9 mouse cellular contexts compared by ENCODE assay signal in genomic region chr5:29377590-29378297, GRCm38 (mm10). TPM values are rescaled to one million over a fixed set of nuclear protein-coding genes. Genes with fewer than 3 reads are reported as not detected.
DNase-seq lines count a peak whose midpoint lies in the region; ATAC-seq and TF ChIP-seq lines count a peak whose summit lies in the region.
"Had no signal": no experiment of that assay in that cellular context is flagged by ENCODE, and none has a peak within 500 bp of the region (broad histone marks: within the 10 kb centered on the region; RNA-seq: fewer than 3 reads in every experiment).

No protein-coding gene starts in this region.

- no peaks in the 10 kb centered on the region for H3K36me3 ChIP-seq in heart, embryonic 16.5 days (ENCODE audit: control insufficient read depth, insufficient read depth)

- H3K4me2 ChIP-seq in heart, embryonic 16.5 days (ENCODE audit: low read depth, low read length), result peak overlapping the region; percentile 90

- peak; percentile 25 for DNase-seq in layer of hippocampus, adult 11-12 months (ENCODE audit: low spot score)
- DNase-seq in layer of hippocampus, postnatal 10 days (ENCODE audit: low spot score in 2 of 2), result no peak
- DNase-seq in cerebellum, adult 2 months, result peak in 1 of 2 experiments; percentile 65
- DNase-seq in kidney, postnatal 4 days, result peak; percentile 27 to 28
- DNase-seq in lung, postnatal 14 days, result peak; percentile 36
- peak; percentile 11 to 15 for DNase-seq in right cerebral cortex, postnatal 36 days (ENCODE audit: low spot score in 2 of 2)
- no peak for DNase-seq in adrenal gland, postnatal 14 days

- H3K4me3 ChIP-seq in cerebellum, adult 2 months (replicated peaks; ENCODE audit: insufficient read depth, low read depth, low read length), result peak overlapping the region; percentile 97
- peak overlapping the region; percentile 72 for H3K4me3 ChIP-seq in heart, embryonic 16.5 days (ENCODE audit: low read length)

- peak overlapping the region; percentile 80 for H3K9ac ChIP-seq in heart, embryonic 16.5 days (ENCODE audit: low read length)

- ATAC-seq in heart, embryonic 16.5 days (replicated peaks; ENCODE audit: extremely low read depth, insufficient read depth, low FRiP score), result peak; percentile 65

- H3K4me1 ChIP-seq in cerebellum, adult 2 months (ENCODE audit: control insufficient read depth, insufficient read depth, low read length), result no peaks in the 10 kb centered on the region
- H3K4me1 ChIP-seq in heart, embryonic 16.5 days (ENCODE audit: control insufficient read depth, insufficient read depth, low read length), result peaks cover 8% of the 10 kb centered on the region

- H3K27me3 ChIP-seq in cerebellum, adult 2 months (ENCODE audit: control insufficient read depth, insufficient read depth, low read length), result no peaks in the 10 kb centered on the region
- no peaks in the 10 kb centered on the region for H3K27me3 ChIP-seq in heart, embryonic 16.5 days (ENCODE audit: control insufficient read depth, insufficient read depth, low read length)

- TF ChIP-seq POLR2A in cerebellum, adult 2 months (IDR thresholded peaks at IDR 0.05; ENCODE audit: borderline replicate concordance, insufficient read depth, low read length), result no peak

- no peak for TF ChIP-seq CTCF in cerebellum, adult 2 months (IDR thresholded peaks at IDR 0.05; ENCODE audit: borderline replicate concordance, insufficient read depth, low read depth, low read length)

- H3K27ac ChIP-seq in cerebellum, adult 2 months (ENCODE audit: insufficient read depth, low read length), result peak overlapping the region; percentile 65
- H3K27ac ChIP-seq in heart, embryonic 16.5 days (ENCODE audit: low read length), result peak overlapping the region; percentile 66; the same call in 1 of the 2 replicates

- H3K9me3 ChIP-seq in heart, embryonic 16.5 days (replicated peaks; ENCODE audit: control insufficient read depth, low read length), result no peaks in the 10 kb centered on the region

- WGBS in cerebellum, adult 2 months, result under 1% methylated on average over 47 of the region's 47 CpGs
- WGBS in heart, embryonic 16.5 days, result 2% methylated on average over 44 of the region's 47 CpGs

RNA-seq across cellular contexts. Expression of gene Lmbr1, which starts 0.4 kb away (rescaled TPM):
- total RNA-seq in layer of hippocampus, postnatal 10 days (2021), result 10 to 100 TPM; 34.1 to 39.2 TPM
- polyA plus RNA-seq in cerebellum, adult 2 months (2012; rRNA removed), result 14.0 and 14.1 TPM in 2 replicates
- 15.4 and 17.6 TPM in 2 replicates for polyA plus RNA-seq in heart, embryonic 16.5 days (2015; fragmentation: Nextera tagmentation; extraction: Ambion mirVana)
- 13.2 and 13.3 TPM in 2 replicates for total RNA-seq in adrenal gland, postnatal 14 days (2021)
- total RNA-seq: MEL had no signal

RNA-seq across cellular contexts. Expression of gene Nom1, which starts 56.7 kb away (rescaled TPM):
- 10 to 100 TPM; 22.2 to 22.7 TPM for total RNA-seq in layer of hippocampus, postnatal 10 days (2021)
- polyA plus RNA-seq in cerebellum, adult 2 months (2012; rRNA removed), result 19.2 and 20.2 TPM in 2 replicates
- 19.0 and 19.1 TPM in 2 replicates for polyA plus RNA-seq in heart, embryonic 16.5 days (2015; fragmentation: Nextera tagmentation; extraction: Ambion mirVana)
- 27.7 and 32.4 TPM in 2 replicates for total RNA-seq in adrenal gland, postnatal 14 days (2021)

Comparison
In these comparisons a context has a peak if more than half of its experiments do, and no peak if none do; other contexts are left out.
1. DNase-seq: peak in layer of hippocampus, adult 11-12 months (single experiment), kidney, postnatal 4 days (2 of 2), lung, postnatal 14 days (single experiment) and right cerebral cortex, postnatal 36 days (2 of 2); none in layer of hippocampus, postnatal 10 days (0 of 2) and adrenal gland, postnatal 14 days (single experiment).